Mouse (Mus musculus) heart, adult 2 months (tissue): ENCODE results near the gene Gpr3.
A peak's percentile ranks its signal among the peaks of the same experiment; 100 is the strongest.

Experiments
- CTCF ChIP-seq: fragments of 200-600 bp; IDR thresholded peaks from 2 replicates; pipeline ENCODE4 v1.8.1; 2022; ENCODE audit warnings: antibody characterized with exemption, mild to moderate bottlenecking, moderate library complexity
- EP300 ChIP-seq: fragments of 200-500 bp; IDR thresholded peaks from 2 replicates; pipeline ENCODE4 v1.6.1; 2011; ENCODE audit warnings: low read depth, low read length, control low read depth; ENCODE audit not compliant: insufficient read depth
- POLR2A ChIP-seq: fragments of 200-500 bp; IDR thresholded peaks from 2 replicates; pipeline ENCODE4 v1.6.1; 2011; ENCODE audit warnings: mild to moderate bottlenecking, low read depth, low read length, control low read depth; ENCODE audit not compliant: insufficient read depth

- no peak for TF ChIP-seq POLR2A
- TF ChIP-seq CTCF = no peak
- TF ChIP-seq EP300 = 0 out of 2 replicates have a peak, but pooled peaks have one; percentile 11
These were observed 36.2 kb downstream of the Gpr3 start for GRCm38 (mm10) chr4:133175998-133176760.
